Mouse (Mus musculus): ENCODE data around the gene Mum1l1. TPM values are rescaled to one million over a fixed set of nuclear protein-coding genes. Genes with fewer than 3 reads are reported as not detected.
"Not testable (repeated sequence)": the region's sequence is repeated elsewhere in the genome, so short reads cannot be mapped to it uniquely, and the experiment has no call there.

The Mum1l1 gene
- polyA plus RNA-seq (2015; fragmentation: Nextera tagmentation; extraction: Ambion mirVana) = 11.2 and 14.4 TPM in 2 replicates

- Histone ChIP-seq H3K4me1 (no peaks in the 10 kb centered on the region), H3K4me2 (peak within 1 kb of the TSS; percentile 63), H3K9ac (peak within 1 kb of the TSS; percentile 55), H3K27me3 (no peaks in the 10 kb centered on the region), H3K27ac (no peak within 1 kb of the TSS), H3K9me3 (replicated peaks) (no peaks in the 10 kb centered on the region), H3K36me3 (ENCODE audit: poor library complexity, severe bottlenecking) (no peaks in the 10 kb centered on the region), H3K4me3 (peak within 1 kb of the TSS; percentile 45)
- peak; percentile 94 for ATAC-seq
- WGBS = 13% methylated on average over 30 of the region's 31 CpGs
Observed at GRCm38 (mm10) chrX:139209829-139210225, at the start of gene Mum1l1. Gene Mum1l1 (plus strand): TSS chrX:139210042.

GRCm38 (mm10) chrX:139178928-139179327, 30.9 kb upstream of the Mum1l1 start, which contains the start of gene 4933428M09Rik:
Gene 4933428M09Rik (plus strand): TSS chrX:139179228.
- no peak within 1 kb of the TSS for H3K4me2 ChIP-seq
- WGBS = 88% methylated on average over 8 of the region's 8 CpGs
- H3K9me3 ChIP-seq (replicated peaks) = no peaks in the 10 kb centered on the region
- H3K36me3 ChIP-seq (ENCODE audit: poor library complexity, severe bottlenecking) = no peaks in the 10 kb centered on the region
- no peak within 1 kb of the TSS for H3K9ac ChIP-seq
- no peaks in the 10 kb centered on the region for H3K27me3 ChIP-seq
- no peak within 1 kb of the TSS for H3K27ac ChIP-seq
- no peak within 1 kb of the TSS for H3K4me3 ChIP-seq
- no peaks in the 10 kb centered on the region for H3K4me1 ChIP-seq
- ATAC-seq = no peak

GRCm38 (mm10) chrX:139191506-139191905, 18.3 kb upstream of the Mum1l1 start:
- H3K9me3 ChIP-seq (replicated peaks); H3K9ac ChIP-seq; H3K4me1 ChIP-seq; H3K27me3 ChIP-seq; H3K36me3 ChIP-seq (ENCODE audit: poor library complexity, severe bottlenecking); H3K4me3 ChIP-seq; H3K4me2 ChIP-seq; ATAC-seq; H3K27ac ChIP-seq: not testable (repeated sequence)
- WGBS = 88% methylated on average over 3 of the region's 3 CpGs

DNA sequence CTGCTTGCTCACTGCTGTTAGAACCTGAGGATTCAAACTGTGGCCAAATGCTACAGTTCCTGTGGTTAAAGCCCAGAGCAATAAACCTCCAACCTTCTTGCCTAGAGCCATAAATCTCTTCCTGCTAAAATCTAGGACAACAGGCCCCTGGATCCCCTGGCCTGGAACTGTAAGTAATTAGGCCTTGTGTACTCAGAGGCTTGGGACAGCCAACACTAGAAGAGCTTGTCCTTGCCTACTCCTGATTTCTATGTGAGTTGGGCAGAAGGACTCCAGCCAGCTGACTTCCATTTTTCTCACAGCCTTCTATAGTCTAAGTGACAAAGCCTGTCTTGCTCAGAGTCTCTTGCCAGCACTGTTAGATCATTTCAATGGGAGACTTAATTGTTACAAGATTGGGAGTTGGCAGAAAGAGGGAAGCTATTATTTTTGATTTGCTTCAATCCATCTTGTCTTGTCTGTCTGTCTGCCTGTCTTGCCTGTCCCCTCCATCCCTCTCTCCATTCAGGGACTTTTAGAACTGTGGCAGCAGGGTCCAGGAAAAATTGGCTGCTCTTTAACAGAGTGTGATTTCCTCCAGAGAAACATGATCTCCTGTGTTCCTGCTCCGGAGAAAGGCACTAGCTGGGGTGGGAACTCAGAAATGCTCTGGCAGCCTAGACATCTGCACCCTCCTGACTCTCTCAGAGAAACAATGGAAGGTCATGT, 15.1 kb upstream of the Mum1l1 start:
- no peak for ATAC-seq
- H3K9ac ChIP-seq = no peak overlapping the region
- H3K27ac ChIP-seq = no peak overlapping the region
- H3K4me1 ChIP-seq = no peaks in the 10 kb centered on the region
- H3K27me3 ChIP-seq = no peaks in the 10 kb centered on the region
- no peaks in the 10 kb centered on the region for H3K9me3 ChIP-seq (replicated peaks)
- 60% methylated on average over 1 of the region's 1 CpGs for WGBS
- no peaks in the 10 kb centered on the region for H3K36me3 ChIP-seq (ENCODE audit: poor library complexity, severe bottlenecking)
- no peak overlapping the region for H3K4me2 ChIP-seq
- H3K4me3 ChIP-seq = no peak overlapping the region

DNA sequence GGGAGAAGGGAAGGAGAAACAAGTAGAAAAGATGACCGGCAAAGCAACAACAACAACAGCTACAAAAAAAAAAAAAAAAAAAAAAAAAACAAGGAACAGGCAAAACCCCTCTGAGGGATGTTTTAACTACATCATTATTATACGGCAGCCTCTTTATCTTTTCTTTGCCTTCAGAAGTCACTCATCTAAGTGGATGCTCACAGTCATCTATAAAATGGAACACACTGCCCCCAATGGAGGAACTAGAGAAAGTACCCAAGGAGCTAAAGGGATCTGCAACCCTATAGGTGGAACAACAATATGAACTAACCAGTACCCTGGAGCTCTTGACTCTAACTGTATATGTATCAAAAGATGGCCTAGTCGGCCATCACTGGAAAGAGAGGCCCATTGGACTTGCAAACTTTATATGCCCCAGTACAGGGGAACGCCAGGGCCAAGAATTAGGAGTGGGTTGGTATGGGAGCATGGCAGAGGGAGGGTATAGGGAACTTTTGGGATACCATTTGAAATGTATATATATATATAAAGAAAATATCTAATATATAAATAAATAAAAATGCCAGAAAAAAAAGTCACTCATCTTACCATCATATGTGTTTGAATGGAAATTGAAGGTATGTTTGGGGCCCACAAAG, 532 bp upstream of the Mum1l1 start:
- WGBS = 80% methylated on average over 4 of the region's 4 CpGs
- peak; percentile 50 for ATAC-seq

GRCm38 (mm10) chrX:139214765-139215164, 4.9 kb downstream of the Mum1l1 start:
- Histone ChIP-seq H3K27me3 (no peaks in the 10 kb centered on the region), H3K36me3 (ENCODE audit: poor library complexity, severe bottlenecking) (no peaks in the 10 kb centered on the region), H3K27ac (no peak overlapping the region), H3K9me3 (replicated peaks) (no peaks in the 10 kb centered on the region), H3K4me1 (no peaks in the 10 kb centered on the region), H3K4me3 (no peak overlapping the region), H3K9ac (no peak overlapping the region), H3K4me2 (no peak overlapping the region)
- 78% methylated on average over 4 of the region's 4 CpGs for WGBS
- no peak for ATAC-seq

More for the DNA sequence above, 532 bp upstream of the Mum1l1 start:
- H3K4me1 ChIP-seq; H3K27me3 ChIP-seq; H3K36me3 ChIP-seq (ENCODE audit: poor library complexity, severe bottlenecking); H3K9me3 ChIP-seq (replicated peaks); H3K4me3 ChIP-seq; H3K9ac ChIP-seq; H3K27ac ChIP-seq: not testable (repeated sequence)
- H3K4me2 ChIP-seq = peak overlapping the region; percentile 63

- WGBS = 61% methylated on average over 5 of the region's 5 CpGs
- Histone ChIP-seq H3K9me3 (replicated peaks) (no peaks in the 10 kb centered on the region), H3K36me3 (ENCODE audit: poor library complexity, severe bottlenecking) (no peaks in the 10 kb centered on the region), H3K9ac (no peak overlapping the region), H3K27me3 (no peaks in the 10 kb centered on the region), H3K4me2 (peak overlapping the region; percentile 53; the same call in 1 of the 2 replicates), H3K4me3 (no peak overlapping the region), H3K4me1 (no peaks in the 10 kb centered on the region), H3K27ac (no peak overlapping the region)
- ATAC-seq = no peak
Observed at GRCm38 (mm10) chrX:139216409-139216808, 6.6 kb downstream of the Mum1l1 start.

DNA sequence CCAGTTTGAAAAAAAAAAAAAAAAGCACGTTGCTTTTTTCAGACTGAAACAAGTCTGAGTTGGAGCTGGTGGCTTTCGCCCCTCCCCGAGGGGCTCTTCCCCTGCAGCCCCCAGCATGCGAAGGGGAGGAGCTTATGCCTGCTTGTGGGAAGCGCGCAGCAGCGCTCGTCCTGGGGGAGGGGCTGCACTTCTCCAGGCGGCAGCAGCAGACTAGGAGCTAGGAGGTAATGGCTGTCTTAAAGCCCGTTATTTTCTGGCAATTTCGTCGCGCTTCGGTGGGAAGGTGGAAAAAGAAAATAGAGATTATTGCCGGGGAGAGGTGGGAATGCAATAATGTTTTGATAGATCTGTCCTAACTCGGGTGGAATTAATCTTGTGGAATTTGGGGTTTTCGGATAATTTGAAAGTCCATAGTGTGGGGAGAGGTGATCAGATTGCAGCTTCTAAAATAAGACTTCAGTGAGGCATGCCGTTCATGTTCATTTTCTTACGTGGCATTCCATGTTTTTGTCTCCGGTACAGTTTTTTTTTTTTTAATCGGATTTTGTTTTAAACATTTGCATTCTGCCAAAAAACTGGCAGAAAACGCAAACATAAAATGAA, 7.2 kb downstream of the Mum1l1 start:
- Histone ChIP-seq H3K4me1 (no peaks in the 10 kb centered on the region), H3K9ac (peak overlapping the region; percentile 26; the same call in 1 of the 2 replicates), H3K4me3 (peak overlapping the region; percentile 39), H3K9me3 (replicated peaks) (no peaks in the 10 kb centered on the region), H3K4me2 (peak overlapping the region; percentile 53), H3K27me3 (no peaks in the 10 kb centered on the region), H3K27ac (no peak overlapping the region), H3K36me3 (ENCODE audit: poor library complexity, severe bottlenecking) (no peaks in the 10 kb centered on the region)
- WGBS = 14% methylated on average over 22 of the region's 22 CpGs
- peak; percentile 97 for ATAC-seq

DNA sequence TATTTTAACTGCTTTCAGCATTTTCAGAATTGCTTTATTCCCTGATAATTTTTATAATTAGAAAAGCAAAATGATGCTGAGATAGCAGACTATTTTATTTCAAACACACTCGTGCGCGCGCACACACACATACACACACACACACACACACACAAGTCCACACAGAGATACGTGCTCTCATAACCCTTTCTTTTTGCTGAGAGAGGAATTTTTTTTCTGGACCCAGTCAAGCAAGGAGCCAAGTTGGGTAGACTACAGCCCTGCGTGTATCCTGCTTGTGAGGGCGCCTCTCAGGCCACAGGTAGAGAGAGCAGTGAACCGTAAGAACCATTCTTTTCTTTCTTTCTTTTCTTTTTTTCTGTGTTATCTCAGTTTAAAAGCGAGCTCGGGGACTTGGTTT, 7.9 kb downstream of the Mum1l1 start:
- Histone ChIP-seq H3K36me3 (ENCODE audit: poor library complexity, severe bottlenecking) (no peaks in the 10 kb centered on the region), H3K9me3 (replicated peaks) (no peaks in the 10 kb centered on the region), H3K4me1 (no peaks in the 10 kb centered on the region), H3K4me2 (peak overlapping the region; percentile 53), H3K4me3 (peak overlapping the region; percentile 39), H3K27ac (no peak overlapping the region), H3K27me3 (no peaks in the 10 kb centered on the region), H3K9ac (no peak overlapping the region; the same call in 1 of the 2 replicates)
- 35% methylated on average over 10 of the region's 10 CpGs for WGBS
- ATAC-seq = no peak

- H3K4me1 ChIP-seq = no peaks in the 10 kb centered on the region
- H3K4me3 ChIP-seq = no peak overlapping the region
- no peaks in the 10 kb centered on the region for H3K27me3 ChIP-seq
- no peak for ATAC-seq
- H3K27ac ChIP-seq = no peak overlapping the region
- WGBS = 26% methylated on average over 2 of the region's 2 CpGs
- no peak overlapping the region for H3K4me2 ChIP-seq
- no peak overlapping the region for H3K9ac ChIP-seq
- H3K36me3 ChIP-seq (ENCODE audit: poor library complexity, severe bottlenecking) = no peaks in the 10 kb centered on the region
- H3K9me3 ChIP-seq (replicated peaks) = no peaks in the 10 kb centered on the region
Observed at GRCm38 (mm10) chrX:139219017-139219416, 9.2 kb downstream of the Mum1l1 start.

DNA sequence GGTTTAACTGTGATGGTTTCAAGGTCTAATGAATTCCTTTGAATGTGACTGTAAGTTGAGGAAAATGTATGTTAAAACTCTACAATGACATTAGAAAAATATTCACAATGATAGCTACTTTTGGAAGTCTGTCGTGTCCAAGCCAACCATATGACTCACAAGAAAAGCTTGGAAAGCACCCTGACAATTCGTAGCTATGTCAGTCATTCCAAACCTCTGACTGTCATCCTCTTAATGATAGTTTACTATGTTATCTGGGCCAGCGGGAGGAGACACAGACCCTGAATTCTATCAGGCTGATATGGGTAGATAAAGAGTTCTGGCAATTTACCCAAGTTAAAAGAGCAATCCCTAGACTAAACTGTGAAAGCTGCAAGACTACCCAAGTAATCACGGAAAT, 11.0 kb downstream of the Mum1l1 start:
- Histone ChIP-seq H3K9ac (no peak overlapping the region), H3K36me3 (ENCODE audit: poor library complexity, severe bottlenecking) (no peaks in the 10 kb centered on the region), H3K27me3 (no peaks in the 10 kb centered on the region), H3K4me3 (no peak overlapping the region), H3K4me2 (no peak overlapping the region), H3K9me3 (replicated peaks) (no peaks in the 10 kb centered on the region), H3K4me1 (no peaks in the 10 kb centered on the region), H3K27ac (no peak overlapping the region)
- ATAC-seq = no peak
- 93% methylated on average over 4 of the region's 4 CpGs for WGBS

- 82% methylated on average over 3 of the region's 3 CpGs for WGBS
- ATAC-seq = no peak
Observed at GRCm38 (mm10) chrX:139221893-139222292, 12.1 kb downstream of the Mum1l1 start.

More at GRCm38 (mm10) chrX:139221893-139222292, 12.1 kb downstream of the Mum1l1 start:
- H3K4me1 ChIP-seq = no peaks in the 10 kb centered on the region
- H3K27ac ChIP-seq = no peak overlapping the region
- H3K36me3 ChIP-seq (ENCODE audit: poor library complexity, severe bottlenecking) = no peaks in the 10 kb centered on the region
- no peak overlapping the region for H3K4me2 ChIP-seq
- H3K9ac ChIP-seq = no peak overlapping the region
- no peaks in the 10 kb centered on the region for H3K27me3 ChIP-seq
- H3K4me3 ChIP-seq = no peak overlapping the region
- no peaks in the 10 kb centered on the region for H3K9me3 ChIP-seq (replicated peaks)
